ENCODE assay signal across 9 mouse cellular contexts in the genomic region with DNA sequence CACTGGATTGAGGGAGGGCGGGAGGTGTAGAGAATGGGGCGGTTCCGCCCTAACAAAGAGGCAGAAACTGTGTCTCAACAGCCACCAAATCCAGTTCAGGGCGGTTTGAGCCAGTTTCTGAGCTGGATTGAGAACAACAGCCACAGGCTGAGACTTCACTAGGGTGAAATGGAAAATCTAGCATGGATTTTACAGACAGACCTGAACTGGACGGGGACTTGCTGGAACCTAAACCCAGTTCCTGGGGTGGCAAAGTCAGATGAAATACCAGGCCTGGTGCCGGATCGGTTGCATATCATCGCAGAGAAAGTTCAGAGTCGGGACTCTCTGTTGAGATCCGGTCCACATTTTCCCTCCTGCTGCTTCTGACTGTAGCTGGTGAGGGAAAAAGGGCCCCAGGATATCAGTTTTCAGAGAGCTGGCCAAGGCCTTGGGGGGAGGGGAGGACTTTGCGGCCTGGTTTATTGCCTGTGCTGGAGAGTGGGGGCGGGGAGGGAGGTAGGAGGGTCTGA. TPM values are rescaled to one million over a fixed set of nuclear protein-coding genes. Genes with fewer than 3 reads are reported as not detected.
DNase-seq lines count a peak whose midpoint lies in the region; ATAC-seq and TF ChIP-seq lines count a peak whose summit lies in the region.
"Had no signal": no experiment of that assay in that cellular context is flagged by ENCODE, and none has a peak within 500 bp of the region (broad histone marks: within the 10 kb centered on the region; RNA-seq: fewer than 3 reads in every experiment).

No protein-coding gene starts in this region.

- no peaks in the 10 kb centered on the region for H3K27me3 ChIP-seq in embryonic facial prominence, embryonic 13.5 days
- H3K27me3 ChIP-seq in limb, embryonic 10.5 days (ENCODE audit: low read depth, poor library complexity, severe bottlenecking): no peaks in the 10 kb centered on the region
- no peaks in the 10 kb centered on the region for H3K27me3 ChIP-seq in midbrain, embryonic 12.5 days
- no peaks in the 10 kb centered on the region for H3K27me3 ChIP-seq in small intestine, adult 2 months (ENCODE audit: control insufficient read depth, insufficient read depth, low read length)

- peak; percentile 90 for DNase-seq in 3134 (ENCODE audit: extremely low read depth, insufficient read length, low spot score)
- DNase-seq in adrenal gland, postnatal 4 days (ENCODE audit: low spot score in 2 of 2): peak; percentile 69 to 88
- DNase-seq in heart, adult 11 months: peak; percentile 99
- DNase-seq in kidney, adult 11 months: peak; percentile 95
- DNase-seq in limb, embryonic 10.5 days (ENCODE audit: low spot score): peak; percentile 98

- TF ChIP-seq CTCF in small intestine, adult 2 months (IDR thresholded peaks at IDR 0.05; ENCODE audit: extremely low read depth, insufficient read length, insufficient replicate concordance, low read depth, low read length): no peak

- no peaks in the 10 kb centered on the region for H3K9me3 ChIP-seq in embryonic facial prominence, embryonic 13.5 days
- H3K9me3 ChIP-seq in limb, embryonic 10.5 days (replicated peaks): no peaks in the 10 kb centered on the region
- peaks cover 9% of the 10 kb centered on the region; the same call in 1 of the 2 replicates for H3K9me3 ChIP-seq in midbrain, embryonic 12.5 days

- no peak overlapping the region for H3K4me2 ChIP-seq in embryonic facial prominence, embryonic 13.5 days
- no peak overlapping the region for H3K4me2 ChIP-seq in midbrain, embryonic 12.5 days (replicated peaks)

- TF ChIP-seq POLR2A in small intestine, adult 2 months (IDR thresholded peaks at IDR 0.05; ENCODE audit: low read depth, low read length): peak; percentile 10; the same call in 1 of the 2 replicates

- no peaks in the 10 kb centered on the region for H3K36me3 ChIP-seq in embryonic facial prominence, embryonic 13.5 days
- no peaks in the 10 kb centered on the region for H3K36me3 ChIP-seq in limb, embryonic 10.5 days
- H3K36me3 ChIP-seq in midbrain, embryonic 12.5 days: no peaks in the 10 kb centered on the region
- H3K36me3 ChIP-seq in small intestine, adult 2 months (ENCODE audit: control insufficient read depth, insufficient read depth, low read length): no peaks in the 10 kb centered on the region

- ATAC-seq in embryonic facial prominence, embryonic 13.5 days (ENCODE audit: insufficient number of reproducible peaks, insufficient read depth, low FRiP score, low TSS enrichment, low read depth): peak; percentile 88
- peak; percentile 75 for ATAC-seq in midbrain, embryonic 12.5 days (ENCODE audit: low FRiP score, low read depth)

- no peak overlapping the region for H3K4me3 ChIP-seq in embryonic facial prominence, embryonic 13.5 days
- H3K4me3 ChIP-seq in limb, embryonic 10.5 days: peak overlapping the region; percentile 24; the same call in 1 of the 2 replicates
- H3K4me3 ChIP-seq in midbrain, embryonic 12.5 days: no peak overlapping the region
- no peak overlapping the region for H3K4me3 ChIP-seq in small intestine, adult 2 months (ENCODE audit: low read depth, low read length)

- H3K9ac ChIP-seq in embryonic facial prominence, embryonic 13.5 days: no peak overlapping the region
- H3K9ac ChIP-seq in midbrain, embryonic 12.5 days (replicated peaks): no peak overlapping the region

- WGBS in embryonic facial prominence, embryonic 13.5 days: 2% methylated on average over 12 of the region's 12 CpGs
- WGBS in limb, embryonic 10.5 days: 4% methylated on average over 12 of the region's 12 CpGs
- 2% methylated on average over 12 of the region's 12 CpGs for WGBS in midbrain, embryonic 12.5 days
- 8% methylated on average over 12 of the region's 12 CpGs for WGBS in small intestine, adult 2 months

- H3K27ac ChIP-seq in embryonic facial prominence, embryonic 13.5 days: peak overlapping the region; percentile 96
- peak overlapping the region; percentile 96 for H3K27ac ChIP-seq in limb, embryonic 10.5 days
- H3K27ac ChIP-seq in midbrain, embryonic 12.5 days (replicated peaks): peak overlapping the region; percentile 98
- H3K27ac ChIP-seq in small intestine, adult 2 months (ENCODE audit: insufficient read depth, low read depth, low read length): peak overlapping the region; percentile 70

- H3K4me1 ChIP-seq in embryonic facial prominence, embryonic 13.5 days: peaks cover 67% of the 10 kb centered on the region
- H3K4me1 ChIP-seq in limb, embryonic 10.5 days: peaks cover 51% of the 10 kb centered on the region
- H3K4me1 ChIP-seq in midbrain, embryonic 12.5 days: peaks cover 25% of the 10 kb centered on the region
- H3K4me1 ChIP-seq in small intestine, adult 2 months (ENCODE audit: control insufficient read depth, insufficient read depth, insufficient read length, low read length): peaks cover 32% of the 10 kb centered on the region

RNA-seq across cellular contexts. Expression of a gene that starts 37.5 kb away (rescaled TPM):
- 100 to 1,000 TPM; 119 to 123 TPM for total RNA-seq in adrenal gland, postnatal 4 days (2021)
- polyA plus RNA-seq in embryonic facial prominence, embryonic 13.5 days (2015; fragmentation: Nextera tagmentation; extraction: Ambion mirVana): 39.0 and 56.3 TPM in 2 replicates
- 40.0 and 49.9 TPM in 2 replicates for polyA plus RNA-seq in limb, embryonic 10.5 days (2016; fragmentation: Nextera tagmentation; extraction: Ambion mirVana)
- polyA plus RNA-seq in midbrain, embryonic 12.5 days (2016; fragmentation: Nextera tagmentation; extraction: Ambion mirVana): 61.4 TPM in 2 replicates
- polyA plus RNA-seq in small intestine, adult 2 months (2012; rRNA removed): 9.4 and 19.0 TPM in 2 replicates

RNA-seq across cellular contexts. Expression of a gene that starts 53.1 kb away (rescaled TPM):
- under 1 TPM in 1 of 2 experiments, not detected in 1; 0.73 TPM for total RNA-seq in adrenal gland, postnatal 4 days (2021)
- not detected in 2 replicates for polyA plus RNA-seq in embryonic facial prominence, embryonic 13.5 days (2015; fragmentation: Nextera tagmentation; extraction: Ambion mirVana)
- polyA plus RNA-seq in limb, embryonic 10.5 days (2016; fragmentation: Nextera tagmentation; extraction: Ambion mirVana): not detected in 2 replicates
- not detected in 2 replicates for polyA plus RNA-seq in midbrain, embryonic 12.5 days (2016; fragmentation: Nextera tagmentation; extraction: Ambion mirVana)
- not detected in 2 replicates for polyA plus RNA-seq in small intestine, adult 2 months (2012; rRNA removed)
- polyA plus RNA-seq: C2C12 had no signal
